ENCODE assay signal across 17 mouse cellular contexts in genomic region chr14:46071244-46071643, GRCm38 (mm10).
"Had no signal": no experiment of that assay in that cellular context is flagged by ENCODE, and none has a peak within 500 bp of the region (broad histone marks: within the 10 kb centered on the region; RNA-seq: fewer than 3 reads in every experiment).

No protein-coding gene starts in this region.

- ATAC-seq: forebrain, postnatal 0 days; hindbrain, postnatal 0 days; intestine, embryonic 16.5 days had no signal

- DNase-seq: forebrain, postnatal 0 days; gastrocnemius, postnatal 14 days; gastrocnemius, postnatal 36 days; heart, adult 11 months; heart, adult 2 months; heart, postnatal 14 days; heart, postnatal 36 days; kidney, adult 11 months; kidney, adult 2 months; kidney, adult 9 months; kidney, postnatal 14 days; kidney, postnatal 36 days; layer of hippocampus, adult 9-11 months; layer of hippocampus, postnatal 36 days; left cerebral cortex, postnatal 4 days had no signal
